Mouse (Mus musculus) kidney, embryonic 16.5 days (tissue): Measurements from ENCODE around the gene Cdadc1. TPM values are rescaled to one million over a fixed set of nuclear protein-coding genes. Genes with fewer than 3 reads are reported as not detected.

ENCODE experiments used
- ATAC-seq: fragments of 200-750 bp; cut with Nextera tagmentation; 2 replicates; pipeline ENCODE4 v1.8.0; 2017; ENCODE audit warnings: moderate TSS enrichment; ENCODE audit not compliant: low FRiP score, low TSS enrichment
- H3K27ac ChIP-seq: fragments of 300-500 bp; sonication (generic); 2 replicates; pipeline ENCODE4 v1.5.1; 2014; ENCODE audit warnings: low read length
- H3K27me3 ChIP-seq: fragments of 300-500 bp; sonication (generic); 2 replicates; pipeline ENCODE4 v1.6.1; 2014; ENCODE audit warnings: low read length, control low read depth, mixed read lengths; ENCODE audit not compliant: insufficient read depth
- H3K36me3 ChIP-seq: fragments of 300-500 bp; sonication (generic); 2 replicates; pipeline ENCODE4 v1.6.1; 2014; ENCODE audit warnings: low read length, control low read depth, mixed read lengths; ENCODE audit not compliant: insufficient read depth
- H3K4me1 ChIP-seq: fragments of 300-500 bp; sonication (generic); 2 replicates; pipeline ENCODE4 v1.6.1; 2014; ENCODE audit warnings: low read length, control low read depth, mixed read lengths; ENCODE audit not compliant: insufficient read depth
- H3K4me2 ChIP-seq: fragments of 300-500 bp; sonication (generic); replicated peaks from 2 replicates; pipeline ENCODE4 v1.6.1; 2014; ENCODE audit warnings: low read depth, low read length
- H3K4me3 ChIP-seq: fragments of 300-500 bp; sonication (generic); 2 replicates; pipeline ENCODE4 v1.5.1; 2014; ENCODE audit warnings: mild to moderate bottlenecking, low read length
- H3K9ac ChIP-seq: fragments of 300-500 bp; sonication (generic); replicated peaks from 2 replicates; pipeline ENCODE4 v1.6.1; 2014; ENCODE audit warnings: low read length
- H3K9me3 ChIP-seq: fragments of 300-500 bp; sonication (generic); 2 replicates; pipeline ENCODE4 v1.6.1; 2016; ENCODE audit warnings: low read length, control low read depth
- WGBS: fragments of 180-500 bp; shearing (Covaris S2); extraction: QIAGEN DNeasy Blood & Tissue Kit; methylation state at CpG from one replicate; pipeline ENCODE4 v1.1.7; 2014; 5-methylcytosine and 5-hydroxymethylcytosine counted together
- polyA plus RNA-seq: library from polyadenylated mRNA; unstranded; fragments of >200 nt; fragmentation: Nextera tagmentation; extraction: Ambion mirVana; gene quantifications from 2 replicates; pipeline ENCODE4 v1.2.1, GENCODE M21; 2015

Gene Cdadc1
- polyA plus RNA-seq, 1 experiment from 2014 or later, result 38.9 TPM

DNA sequence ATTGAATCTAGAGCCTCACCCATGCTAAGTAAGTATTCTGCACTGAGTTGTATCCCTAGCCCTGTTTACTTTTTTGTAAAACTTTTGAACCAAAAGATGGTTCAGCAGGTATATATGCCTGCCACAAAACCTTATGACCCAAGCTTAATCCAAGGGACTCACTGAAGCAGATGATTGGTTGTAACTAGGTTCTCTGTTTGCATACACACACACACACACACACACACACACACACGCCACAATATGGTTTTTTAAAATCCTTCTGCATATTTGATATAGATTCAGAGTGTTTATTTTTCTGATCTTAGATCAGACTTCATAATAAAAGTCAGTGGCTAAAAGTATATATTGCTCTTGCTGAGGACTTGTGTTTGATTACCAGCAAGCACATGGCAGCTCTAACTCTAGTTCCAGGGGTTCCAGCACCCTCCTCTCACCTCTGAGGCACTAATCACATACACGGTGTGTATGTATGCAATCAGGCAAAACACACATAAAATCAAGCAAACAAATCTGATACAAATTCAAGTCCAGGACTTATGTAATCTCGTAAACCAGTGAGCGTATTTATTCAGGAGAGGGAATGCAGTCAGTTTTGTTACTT, 59.8 kb downstream of the Cdadc1 start:
- no peaks in the 10 kb centered on the region for H3K36me3 ChIP-seq
- H3K27me3 ChIP-seq, result no peaks in the 10 kb centered on the region
- H3K4me2 ChIP-seq, result no peak overlapping the region
- H3K27ac ChIP-seq, result no peak overlapping the region
- no peaks in the 10 kb centered on the region for H3K4me1 ChIP-seq
- H3K4me3 ChIP-seq, result no peak overlapping the region
- WGBS, result 87% methylated on average over 4 of the region's 4 CpGs
- no peak for ATAC-seq
- H3K9ac ChIP-seq, result no peak overlapping the region
- no peaks in the 10 kb centered on the region for H3K9me3 ChIP-seq

DNA sequence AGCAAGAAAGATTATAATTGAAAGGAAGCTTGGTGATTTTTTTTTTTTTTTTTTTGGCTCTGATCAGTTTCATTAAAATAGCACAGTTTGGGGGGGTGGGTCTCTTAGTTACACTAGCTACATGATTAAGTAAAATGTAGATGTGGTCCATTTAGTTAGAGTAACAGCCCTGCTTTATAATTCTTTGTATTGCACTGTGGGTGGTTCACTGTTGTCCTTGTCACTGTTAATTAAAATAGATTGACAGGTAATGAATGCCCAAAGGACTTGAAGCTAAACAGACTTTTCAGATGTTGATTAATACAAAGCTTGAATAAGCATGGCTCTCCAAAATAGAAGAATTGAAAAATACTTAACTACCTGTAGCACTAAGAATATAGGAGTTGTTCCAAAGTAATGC, 63.9 kb downstream of the Cdadc1 start:
- no peaks in the 10 kb centered on the region for H3K36me3 ChIP-seq
- H3K4me3 ChIP-seq, result no peak overlapping the region
- no peaks in the 10 kb centered on the region for H3K9me3 ChIP-seq
- ATAC-seq, result no peak
- H3K27me3 ChIP-seq, result no peaks in the 10 kb centered on the region
- no peaks in the 10 kb centered on the region for H3K4me1 ChIP-seq
- no peak overlapping the region for H3K4me2 ChIP-seq
- no peak overlapping the region for H3K9ac ChIP-seq
- no peak overlapping the region for H3K27ac ChIP-seq

DNA sequence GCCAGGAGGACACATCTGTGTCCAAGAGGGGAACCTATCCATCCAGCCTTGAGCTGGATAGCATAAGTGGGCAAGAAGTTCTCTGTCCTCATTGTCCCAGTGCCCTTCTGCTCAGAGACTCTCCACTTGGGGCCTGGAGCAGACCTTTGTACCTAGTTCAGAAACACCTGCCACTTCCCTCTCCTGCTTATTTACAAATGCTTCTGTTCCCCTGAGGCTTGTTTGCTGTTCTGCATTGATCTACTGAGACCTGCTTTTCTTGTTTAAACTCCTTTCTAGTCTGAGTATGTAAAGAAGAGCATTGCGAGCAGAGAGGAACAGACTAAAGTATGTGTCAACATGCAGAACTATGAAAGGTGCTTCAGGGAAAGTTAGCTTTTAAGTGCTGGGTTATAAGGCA, 64.8 kb downstream of the Cdadc1 start:
- Histone ChIP-seq H3K9ac (no peak overlapping the region), H3K36me3 (no peaks in the 10 kb centered on the region), H3K27ac (no peak overlapping the region), H3K4me2 (no peak overlapping the region), H3K4me1 (no peaks in the 10 kb centered on the region), H3K4me3 (no peak overlapping the region), H3K9me3 (no peaks in the 10 kb centered on the region), H3K27me3 (no peaks in the 10 kb centered on the region)
- WGBS, result 78% methylated on average over 1 of the region's 1 CpGs
- no peak for ATAC-seq

DNA sequence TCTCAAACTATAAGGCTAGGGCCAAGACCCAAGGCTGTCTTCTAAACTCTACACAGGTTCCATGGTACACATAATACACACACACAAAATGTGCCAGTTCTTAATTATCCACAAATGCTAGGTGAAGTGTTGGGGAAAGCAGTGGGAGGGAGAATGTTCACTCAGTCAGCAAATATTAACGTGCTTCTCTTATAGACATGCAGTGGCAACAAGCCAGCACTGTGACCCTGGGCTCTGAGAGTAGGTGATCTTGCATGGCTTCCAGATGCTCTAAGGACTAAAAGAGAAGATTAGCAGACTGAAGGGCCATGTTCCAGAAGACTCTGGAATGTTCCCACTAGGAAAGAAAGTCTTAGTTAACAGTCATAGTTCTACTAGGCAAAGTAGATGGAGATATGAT, 67.0 kb downstream of the Cdadc1 start:
- no peak for ATAC-seq

DNA sequence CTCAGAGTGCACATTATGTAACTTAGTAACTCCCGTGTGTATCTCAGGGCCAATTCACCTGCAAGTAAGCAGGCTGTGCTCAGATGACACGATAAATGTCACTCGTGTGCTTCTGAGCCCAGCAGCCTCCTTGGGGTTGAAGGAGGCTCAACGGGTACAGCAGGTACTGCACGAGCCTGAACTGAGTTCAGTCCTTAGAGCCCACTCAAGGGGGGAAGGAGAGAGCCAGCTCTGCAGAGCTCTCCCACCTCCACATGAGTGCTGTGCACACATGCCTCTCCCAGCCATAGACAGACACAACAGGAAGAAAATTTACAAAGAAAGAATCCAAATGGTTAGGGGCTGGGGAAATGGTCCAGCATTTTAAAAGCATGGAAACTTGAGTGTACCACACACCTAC, 71.9 kb downstream of the Cdadc1 start:
- Histone ChIP-seq H3K9ac (no peak overlapping the region), H3K4me2 (no peak overlapping the region), H3K4me3 (no peak overlapping the region), H3K27ac (no peak overlapping the region), H3K36me3 (no peaks in the 10 kb centered on the region), H3K4me1 (no peaks in the 10 kb centered on the region), H3K9me3 (no peaks in the 10 kb centered on the region), H3K27me3 (no peaks in the 10 kb centered on the region)
- WGBS, result 87% methylated on average over 5 of the region's 5 CpGs
- no peak for ATAC-seq

More for the DNA sequence above, 67.0 kb downstream of the Cdadc1 start:
- no peak overlapping the region for H3K4me3 ChIP-seq
- H3K27ac ChIP-seq, result no peak overlapping the region
- H3K4me2 ChIP-seq, result no peak overlapping the region
- H3K9ac ChIP-seq, result no peak overlapping the region
- no peaks in the 10 kb centered on the region for H3K36me3 ChIP-seq
- 78% methylated on average over 1 of the region's 1 CpGs for WGBS
- no peaks in the 10 kb centered on the region for H3K27me3 ChIP-seq
- H3K4me1 ChIP-seq, result no peaks in the 10 kb centered on the region
- no peaks in the 10 kb centered on the region for H3K9me3 ChIP-seq

DNA sequence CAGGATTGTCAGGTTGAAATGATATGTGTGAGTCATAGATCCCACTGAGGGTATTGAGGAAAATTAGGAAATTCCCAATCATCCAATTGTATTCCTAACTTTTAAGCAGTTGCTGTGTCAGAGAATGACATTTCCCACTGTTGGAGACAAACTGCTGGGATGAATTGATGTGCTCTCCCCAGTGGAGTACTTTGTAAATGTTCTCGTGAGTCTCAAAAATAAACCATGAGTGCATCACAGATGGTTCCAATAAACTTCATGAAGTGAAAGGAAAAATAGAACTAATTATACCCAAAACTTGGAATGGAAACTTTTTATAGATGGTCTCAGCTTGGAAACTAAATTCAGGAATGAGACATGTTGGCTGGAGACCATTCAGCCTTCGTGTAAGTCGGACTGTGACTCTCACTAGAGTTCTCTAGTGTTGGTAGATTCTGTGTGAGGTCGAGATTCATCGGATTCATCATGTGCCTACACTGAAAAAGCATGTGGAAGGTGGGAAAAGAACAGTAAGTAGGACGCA, 83.8 kb downstream of the Cdadc1 start:
- Histone ChIP-seq H3K4me1 (no peaks in the 10 kb centered on the region), H3K27me3 (no peaks in the 10 kb centered on the region), H3K4me2 (no peak overlapping the region), H3K27ac (no peak overlapping the region), H3K4me3 (no peak overlapping the region), H3K9ac (no peak overlapping the region), H3K9me3 (no peaks in the 10 kb centered on the region), H3K36me3 (no peaks in the 10 kb centered on the region)
- ATAC-seq, result no peak
- 82% methylated on average over 6 of the region's 6 CpGs for WGBS

Other genes starting within 250 kb of the Cdadc1 start
- 0.91 and 1.3 TPM in 2 replicates for gene Phf11d, start 232.5 kb downstream of the Cdadc1 start, polyA plus RNA-seq
- 0.50 and 0.74 TPM in 2 replicates for gene Phf11c, start 202.6 kb downstream of the Cdadc1 start, polyA plus RNA-seq
- 10.2 and 10.7 TPM in 2 replicates for gene Setdb2, start 157.1 kb downstream of the Cdadc1 start, polyA plus RNA-seq
- gene Cab39l, start 157.0 kb downstream of the Cdadc1 start, polyA plus RNA-seq, result 43.6 and 43.7 TPM in 2 replicates
- 12.8 and 13.0 TPM in 2 replicates for gene Shisa2, start 27.3 kb upstream of the Cdadc1 start, polyA plus RNA-seq